Mouse (Mus musculus) right cerebral cortex, postnatal 36 days (tissue): ENCODE results near the gene Gdf1.
A peak's percentile ranks its signal among the peaks of the same experiment; 100 is the strongest.

ENCODE experiments used
- DNase-seq, 2 experiments: peaks; one replicate each; pipeline ENCODE4 v3.0.0; 2022; ENCODE audit warnings: low spot score in 2 of 2, mixed read lengths in 1 of 2

The Gdf1 gene

GRCm38 (mm10) chr8:70360769-70361168 is 31.2 kb downstream of the Gdf1 start:
- DNase-seq = no peak

- no peak for DNase-seq
Measured at GRCm38 (mm10) chr8:70361484-70362032, 31.9 kb downstream of the Gdf1 start.

GRCm38 (mm10) chr8:70364066-70364465 is 34.4 kb downstream of the Gdf1 start:
- no peak for DNase-seq

GRCm38 (mm10) chr8:70366588-70366987 is 37.0 kb downstream of the Gdf1 start:
- DNase-seq = no peak

GRCm38 (mm10) chr8:70370476-70370875 is 40.9 kb downstream of the Gdf1 start:
- no peak for DNase-seq

- DNase-seq = no peak
Measured at GRCm38 (mm10) chr8:70371951-70372350, 42.3 kb downstream of the Gdf1 start.

GRCm38 (mm10) chr8:70373397-70374317 is 44.0 kb downstream of the Gdf1 start, which contains the start of gene Comp:
Gene Comp, plus strand, starts transcription at chr8:70373558.
- DNase-seq = no peak

- no peak for DNase-seq
Measured at GRCm38 (mm10) chr8:70374318-70374927, 44.8 kb downstream of the Gdf1 start.

- no peak for DNase-seq
Measured at GRCm38 (mm10) chr8:70375212-70375859, 45.7 kb downstream of the Gdf1 start.

- DNase-seq = no peak
Measured at GRCm38 (mm10) chr8:70376275-70376741, 46.7 kb downstream of the Gdf1 start.

- DNase-seq = no peak
Measured at GRCm38 (mm10) chr8:70377049-70377448, 47.4 kb downstream of the Gdf1 start.

- DNase-seq = peak in 1 of 2 experiments; percentile 35
Measured at GRCm38 (mm10) chr8:70380069-70380468, 50.5 kb downstream of the Gdf1 start.
